Mouse (Mus musculus) ovary, postnatal 10 days (tissue): ENCODE data around the gene Polrmt.
A peak's percentile ranks its signal among the peaks of the same experiment; 100 is the strongest.
"Not testable (repeated sequence)": the region's sequence is repeated elsewhere in the genome, so short reads cannot be mapped to it uniquely, and the experiment has no call there.

Experiments used
- DNase-seq: peaks from one replicate; pipeline ENCODE4 v3.0.0; 2022; ENCODE audit warnings: low spot score

Polrmt gene

GRCm38 (mm10) chr10:79708668-79709067 lies 37.7 kb downstream of the Polrmt start:
- DNase-seq = no peak

- no peak for DNase-seq
These were observed 38.6 kb downstream of the Polrmt start for GRCm38 (mm10) chr10:79707759-79708158.

DNA sequence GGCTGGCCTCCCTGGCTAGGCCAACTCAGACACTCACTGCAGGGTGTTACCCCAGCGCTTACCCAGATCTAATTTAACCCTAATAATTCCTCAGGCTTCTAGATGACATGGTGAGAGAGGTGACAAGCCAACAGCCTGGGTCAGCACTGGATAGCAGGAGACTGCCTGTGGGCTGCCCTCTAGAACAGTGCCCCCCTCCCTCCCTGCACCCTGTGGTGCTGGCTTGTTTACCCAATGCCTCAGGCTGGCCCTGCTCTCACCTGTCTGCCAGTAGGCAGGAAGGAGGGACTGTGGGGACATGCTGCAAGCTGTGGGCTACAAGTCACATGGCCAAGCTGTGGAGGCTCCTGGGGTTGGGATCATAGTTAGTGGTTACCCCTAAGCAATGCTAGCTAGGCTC lies 39.2 kb downstream of the Polrmt start:
- no peak for DNase-seq

DNA sequence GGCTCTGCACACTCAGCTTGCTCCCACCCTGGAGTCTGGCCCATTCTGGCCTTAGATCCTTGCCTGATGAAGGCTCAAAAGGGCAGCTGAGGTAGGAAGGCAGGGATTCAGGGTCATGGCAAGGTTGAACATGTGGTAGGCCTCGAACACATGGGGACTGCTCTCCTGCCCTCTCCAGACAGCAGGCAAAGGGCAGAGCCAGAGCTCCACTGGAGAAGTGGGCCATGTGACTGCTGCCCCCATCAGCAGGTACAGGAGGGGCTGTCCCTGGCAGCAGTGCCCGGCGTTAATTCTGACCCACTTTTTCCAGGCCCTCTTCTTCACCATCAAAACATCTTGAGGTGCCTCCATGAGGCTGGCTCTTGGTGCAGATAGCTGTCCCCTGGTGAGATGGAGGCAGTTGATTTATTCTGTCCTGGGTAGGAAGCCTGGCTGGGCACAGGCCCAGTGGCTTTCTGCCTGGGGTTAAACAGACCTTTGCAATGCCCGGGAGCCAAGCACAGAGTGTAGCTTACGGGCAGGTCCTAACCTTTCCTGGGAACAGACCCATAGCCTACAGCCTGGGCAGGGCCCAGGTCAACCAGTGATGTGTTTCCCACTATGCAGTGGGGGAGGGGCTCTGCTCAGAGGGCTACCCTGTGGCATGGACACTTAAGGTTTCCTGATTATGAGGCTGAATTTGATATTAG lies 39.8 kb downstream of the Polrmt start:
- no peak for DNase-seq

DNA sequence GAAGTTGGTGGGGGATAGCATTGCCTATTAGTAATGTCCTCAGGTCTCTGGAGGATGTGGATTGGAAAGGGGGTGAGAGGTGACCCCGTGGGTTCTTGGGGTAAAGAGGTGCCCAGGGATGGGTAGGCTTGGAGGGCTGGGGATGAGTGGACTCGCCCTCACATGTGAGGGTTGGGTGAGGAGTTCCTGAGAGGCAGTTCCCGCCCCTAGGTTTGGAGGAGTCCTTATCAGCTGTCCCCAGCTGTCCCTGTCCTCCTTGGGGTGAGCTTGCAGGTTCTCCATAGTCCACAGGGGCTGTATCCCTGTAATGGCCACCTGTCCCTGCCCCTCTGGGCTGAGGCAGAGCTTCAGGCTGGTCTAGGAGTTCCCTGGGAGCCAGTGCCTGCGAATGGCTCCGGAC lies 40.4 kb downstream of the Polrmt start:
- DNase-seq = no peak

- DNase-seq = no peak
These were observed 41.4 kb downstream of the Polrmt start for GRCm38 (mm10) chr10:79704970-79705360.

DNA sequence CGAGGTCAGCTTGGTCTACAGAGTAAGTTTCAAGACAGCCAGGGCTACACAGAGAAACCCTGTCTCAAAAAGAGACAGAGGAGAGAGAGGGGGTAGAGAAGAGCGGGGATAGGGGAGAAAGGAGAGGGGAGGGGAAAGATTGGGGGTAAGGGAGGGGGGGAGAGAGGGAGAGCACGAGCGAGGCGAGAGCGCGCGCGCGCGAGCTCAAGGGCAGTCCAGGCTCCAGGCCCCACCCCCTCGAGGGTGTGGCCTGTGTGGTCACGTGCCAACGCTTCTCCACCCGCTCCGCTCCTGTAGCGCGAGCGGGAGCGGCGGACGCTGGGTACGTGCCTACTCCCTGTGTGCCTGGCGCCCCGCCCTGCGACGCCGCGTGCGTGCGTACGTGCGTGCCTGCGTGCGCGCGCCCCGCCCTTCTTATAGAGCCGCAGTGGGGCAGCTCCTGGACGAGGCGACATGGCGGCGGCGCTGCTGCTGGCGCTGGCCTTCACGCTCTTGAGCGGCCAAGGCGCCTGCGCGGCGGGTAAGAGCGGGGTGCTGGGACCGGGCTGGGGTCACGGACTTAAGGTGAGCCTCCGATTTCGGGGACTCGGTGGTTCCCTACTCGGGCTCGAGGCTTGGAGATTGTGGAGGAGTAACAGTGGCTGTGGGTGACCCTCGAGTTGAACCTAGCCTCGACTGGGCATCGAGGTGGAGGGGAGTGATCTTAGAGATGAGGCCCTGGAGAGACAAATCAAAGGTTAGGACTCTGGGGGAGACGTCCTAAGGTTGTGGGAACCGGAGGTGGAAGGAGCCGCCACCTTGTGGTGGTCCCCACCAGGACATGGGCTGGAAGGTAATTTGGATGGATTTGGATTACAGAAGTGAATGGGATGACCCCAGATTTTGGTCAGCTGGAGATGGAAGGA lies 42.1 kb downstream of the Polrmt start, which contains the start of gene Bsg:
TSS of gene Bsg (plus strand) at position 427 of the 905 bp plus-strand sequence.
- peak; percentile 98 for DNase-seq

DNA sequence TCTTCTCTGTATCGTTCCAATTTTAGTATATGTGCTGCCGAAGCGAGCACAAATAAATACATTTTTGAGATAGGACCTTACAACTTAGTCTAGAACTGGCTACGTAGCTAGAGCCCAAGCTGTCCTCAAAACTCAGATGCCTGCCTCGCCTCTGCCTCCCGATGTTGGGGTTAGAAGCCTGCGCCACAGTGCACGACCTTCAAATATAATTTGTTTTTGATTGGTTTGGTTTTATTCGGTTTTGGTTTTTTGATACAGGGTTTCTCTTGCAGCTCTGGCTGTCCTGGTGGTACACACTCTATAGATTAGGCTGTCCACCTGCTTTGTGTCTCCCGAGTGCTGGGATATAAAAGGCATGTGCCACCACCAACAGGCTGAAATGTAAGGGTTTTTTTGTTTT lies 42.8 kb downstream of the Polrmt start:
- DNase-seq = no peak

DNA sequence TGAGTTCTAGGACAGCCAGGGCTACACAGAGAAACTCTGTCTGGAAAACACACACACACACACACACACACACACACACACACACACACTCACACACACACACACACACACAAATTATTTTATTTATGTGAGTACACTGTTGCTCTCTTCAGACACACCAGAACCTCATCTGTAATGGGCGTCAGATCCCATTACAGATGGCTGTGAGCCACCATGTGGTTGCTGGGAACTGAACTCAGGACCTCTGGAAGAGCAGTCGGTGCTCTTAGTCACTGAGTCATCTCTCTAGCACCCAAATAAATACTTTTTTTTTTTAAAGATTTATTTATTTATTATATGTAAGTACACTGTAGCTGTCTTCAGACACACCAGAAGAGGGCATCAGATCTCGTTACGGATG lies 43.4 kb downstream of the Polrmt start:
- DNase-seq = not testable (repeated sequence)

DNA sequence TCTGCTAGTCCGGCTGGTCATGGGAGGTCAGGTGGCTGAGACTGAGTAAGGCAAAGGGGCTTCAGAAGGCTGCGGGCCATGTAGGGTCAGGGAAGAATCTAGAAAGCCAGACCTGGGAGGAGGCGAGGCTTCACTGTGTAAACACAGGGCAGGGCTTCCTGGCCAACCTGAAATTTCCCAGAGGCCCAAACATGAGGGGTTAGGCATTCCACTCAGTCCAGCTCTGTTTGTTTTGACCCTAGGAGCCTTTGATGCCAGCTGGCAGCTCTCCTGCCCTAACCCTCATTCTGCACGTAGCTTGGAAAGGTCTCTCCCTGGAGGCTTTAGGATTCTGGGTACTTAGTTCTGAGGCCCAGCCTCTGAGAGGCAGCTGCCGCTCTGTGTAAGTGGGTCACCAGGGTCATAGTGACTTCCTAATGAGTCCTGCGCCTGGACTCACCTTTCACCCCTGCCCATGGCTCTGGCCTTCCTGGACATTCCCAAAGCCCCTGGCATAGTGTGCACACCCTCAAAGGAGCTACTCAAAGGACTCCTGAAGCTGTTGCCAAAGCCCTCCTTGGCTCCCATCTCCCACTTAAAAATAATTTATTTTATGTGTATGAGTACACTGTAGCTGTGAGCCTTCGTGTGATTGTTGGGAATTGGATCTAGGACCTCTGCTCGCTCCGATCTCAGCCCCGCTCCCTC lies 44.8 kb downstream of the Polrmt start:
- no peak for DNase-seq

GRCm38 (mm10) chr10:79700676-79701075 lies 45.7 kb downstream of the Polrmt start:
- no peak for DNase-seq

- DNase-seq = no peak
These were observed 47.9 kb downstream of the Polrmt start for GRCm38 (mm10) chr10:79698459-79698858.

GRCm38 (mm10) chr10:79697916-79698315 lies 48.5 kb downstream of the Polrmt start:
- no peak for DNase-seq

DNA sequence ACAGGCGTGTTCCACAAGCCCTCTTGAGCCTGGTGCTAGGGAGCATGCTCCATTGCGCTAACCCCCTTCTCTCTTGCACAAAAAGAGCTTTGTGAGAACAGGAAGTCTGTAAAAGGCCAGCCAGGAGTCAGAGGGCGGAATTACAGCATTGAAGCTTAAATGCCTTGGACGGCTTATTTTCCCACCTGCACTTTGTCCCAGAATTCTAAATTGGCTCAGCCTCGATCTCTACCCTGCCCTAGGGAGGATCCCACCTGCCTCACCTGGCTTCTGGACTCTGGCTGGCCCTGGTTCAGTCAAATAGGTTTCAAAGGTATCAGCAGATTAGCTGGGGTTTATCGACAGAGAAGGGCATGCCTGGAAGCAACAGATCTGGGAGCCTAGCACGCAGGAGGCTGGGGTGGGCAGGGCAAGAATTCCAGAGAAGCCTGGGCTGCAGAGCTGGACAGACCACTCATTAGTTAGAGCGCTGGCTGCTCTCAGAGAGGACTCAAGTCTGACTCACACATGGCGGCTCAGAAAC lies 50.2 kb downstream of the Polrmt start:
- DNase-seq = no peak

DNA sequence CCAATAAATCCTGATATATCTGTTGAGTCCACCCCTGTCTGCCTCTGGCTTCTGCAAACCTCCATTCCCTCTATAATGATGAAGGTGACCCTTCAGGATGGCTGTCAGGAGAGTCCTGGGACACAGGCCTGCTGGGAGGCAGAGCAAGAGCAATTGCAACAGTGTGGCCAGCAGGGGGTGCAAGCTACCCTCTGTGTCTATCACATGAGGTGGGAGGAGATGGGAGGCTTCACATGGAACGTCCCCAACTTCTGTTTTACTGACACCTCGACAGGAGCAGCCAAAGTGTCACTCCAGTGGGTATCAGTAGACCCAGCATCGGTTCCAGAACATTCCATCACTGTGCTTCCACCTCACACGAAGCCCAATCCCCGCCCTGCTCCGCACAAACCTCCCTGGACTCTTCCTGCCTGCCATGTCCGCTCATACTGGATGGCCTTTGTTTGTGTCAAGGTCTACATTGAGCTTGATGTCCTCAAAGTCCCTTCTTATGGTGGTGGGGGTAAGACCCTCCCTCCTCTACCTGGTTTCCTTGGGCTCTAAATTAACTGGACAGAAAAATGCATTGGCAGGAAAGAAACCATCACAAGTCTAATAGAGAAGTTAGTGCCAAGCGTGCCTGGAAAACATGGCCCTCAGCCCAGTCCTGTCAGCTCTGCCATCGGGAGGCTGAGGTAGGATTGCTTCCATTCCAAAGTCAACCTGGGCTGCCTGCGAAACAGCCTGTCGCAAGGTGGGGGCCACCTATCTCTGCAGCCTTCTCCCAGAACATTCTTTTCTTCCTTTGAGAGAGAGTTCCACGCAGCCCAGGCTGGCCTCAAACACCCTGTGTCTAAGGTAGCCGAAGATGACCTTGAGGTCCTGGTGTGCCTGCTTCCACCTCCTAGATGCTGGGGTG lies 50.9 kb downstream of the Polrmt start:
- no peak for DNase-seq

DNA sequence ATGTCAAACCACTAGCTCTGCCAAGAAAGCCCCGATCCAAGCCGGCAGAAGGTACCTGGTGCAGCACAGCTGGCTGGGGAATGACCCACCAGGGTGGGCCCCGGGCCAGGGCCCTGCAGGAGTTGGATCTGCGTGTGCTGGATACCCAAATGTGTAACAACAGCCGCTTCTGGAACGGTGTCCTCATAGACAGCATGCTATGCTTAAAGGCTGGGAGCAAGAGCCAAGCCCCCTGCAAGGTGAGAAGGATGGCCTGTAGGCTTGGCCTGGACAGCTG lies 52.1 kb downstream of the Polrmt start:
- DNase-seq = no peak

DNA sequence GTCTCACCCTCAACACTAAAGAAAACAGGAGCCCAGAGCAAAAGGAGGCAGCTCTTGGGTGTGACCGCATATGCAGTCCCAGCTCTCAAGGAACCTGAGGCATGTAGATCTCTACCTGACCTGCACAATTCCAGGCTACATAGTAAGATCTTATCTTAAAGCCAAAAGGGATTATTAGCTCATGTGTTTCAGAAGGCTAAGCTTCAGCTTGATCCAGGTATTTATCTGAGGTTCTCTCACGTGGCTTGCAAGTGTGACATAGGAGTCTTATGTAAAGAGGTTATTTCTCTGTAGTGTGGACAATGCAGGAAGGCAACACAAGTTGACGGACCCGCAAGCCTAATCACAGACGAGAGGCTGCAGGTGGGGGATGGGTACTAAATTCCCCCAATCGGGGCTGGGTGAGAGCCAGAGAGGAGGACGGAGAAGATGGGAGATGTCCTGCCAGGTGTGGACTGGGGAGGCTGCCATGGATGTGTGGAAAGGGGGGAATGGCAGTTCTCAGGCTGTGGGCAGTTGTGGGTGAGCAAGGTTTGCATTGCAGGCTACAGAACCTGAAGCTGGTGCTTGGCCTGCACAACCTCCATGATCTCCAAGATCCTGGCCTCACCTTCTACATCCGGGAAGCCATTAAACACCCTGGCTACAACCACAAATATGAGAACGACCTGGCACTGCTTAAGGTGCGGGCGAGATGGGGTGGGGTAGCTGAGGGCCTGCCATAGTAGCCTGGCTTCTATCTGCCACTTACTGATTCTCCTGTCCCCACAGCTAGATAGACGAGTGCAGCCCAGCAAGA lies 52.6 kb downstream of the Polrmt start:
- no peak for DNase-seq

GRCm38 (mm10) chr10:79691986-79692548 lies 54.3 kb downstream of the Polrmt start:
- DNase-seq = no peak

DNA sequence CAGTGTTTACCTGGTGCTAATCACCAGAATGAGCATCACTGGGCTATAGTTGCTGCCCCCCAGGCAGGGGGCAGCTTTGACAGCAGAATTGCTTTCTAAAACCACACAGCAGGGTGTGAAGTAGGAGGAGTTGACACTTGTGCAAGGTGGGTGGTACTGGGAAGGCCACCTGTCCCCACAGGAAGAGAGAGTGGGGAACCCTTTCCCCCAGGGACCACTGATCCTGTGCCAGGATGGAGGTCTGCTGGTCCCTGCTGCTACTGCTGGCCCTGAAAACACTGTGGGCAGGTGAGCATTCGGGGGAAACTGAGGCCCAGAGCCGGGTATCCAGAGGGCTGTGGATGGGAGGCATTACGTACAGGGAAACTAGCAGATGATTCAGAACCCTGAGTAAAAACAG lies 57.2 kb downstream of the Polrmt start:
- no peak for DNase-seq

- no peak for DNase-seq
These were observed 57.7 kb downstream of the Polrmt start, which contains the start of gene Gzmm for GRCm38 (mm10) chr10:79688720-79689119. TSS of gene Gzmm (plus strand) at chr10:79689020.
